Mouse (Mus musculus) heart, postnatal 0 days (tissue): ENCODE measurements at regions not wholly inside any gene's neighbourhood (a gene's known extent, or its start where the extent isn't known, plus 50 kb on each side); places are given as distances from the start of the nearest gene placed in this dataset.
A peak's percentile ranks its signal among the peaks of the same experiment; 100 is the strongest.

Experiments
- ATAC-seq: fragments of 200-750 bp; cut with Nextera tagmentation; 2 replicates; pipeline ENCODE4 v1.8.0; 2017; ENCODE audit warnings: low read depth, moderate number of reproducible peaks, moderate library complexity; ENCODE audit not compliant: insufficient read depth
- DNase-seq: peaks from one replicate; pipeline ENCODE4 v3.0.0-alpha.2; 2016; ENCODE audit warnings: low spot score
- H3K27ac ChIP-seq: fragments of 300-500 bp; sonication (generic); 2 replicates; pipeline ENCODE4 v1.5.1; 2014; ENCODE audit warnings: low read depth, mild to moderate bottlenecking
- H3K27me3 ChIP-seq: fragments of 300-500 bp; sonication (generic); 2 replicates; pipeline ENCODE4 v1.6.1; 2014; ENCODE audit warnings: low read length, mixed read lengths; ENCODE audit not compliant: control insufficient read depth, insufficient read depth
- H3K36me3 ChIP-seq: fragments of 300-500 bp; sonication (generic); replicated peaks from 2 replicates; pipeline ENCODE4 v1.6.1; 2014; ENCODE audit warnings: low read length, mixed read lengths; ENCODE audit not compliant: control insufficient read depth, insufficient read depth
- H3K4me1 ChIP-seq: fragments of 300-500 bp; sonication (generic); 2 replicates; pipeline ENCODE4 v1.6.1; 2014; ENCODE audit warnings: antibody characterized with exemption; ENCODE audit not compliant: control insufficient read depth, insufficient read depth
- H3K4me2 ChIP-seq: fragments of 300-500 bp; sonication (generic); 2 replicates; pipeline ENCODE4 v1.6.1; 2014; ENCODE audit warnings: low read depth, mild to moderate bottlenecking, low read length, moderate library complexity
- H3K4me3 ChIP-seq: fragments of 300-500 bp; sonication (generic); 2 replicates; pipeline ENCODE4 v1.5.1; 2014; ENCODE audit warnings: low read depth, low read length
- H3K9ac ChIP-seq: fragments of 300-500 bp; sonication (generic); replicated peaks from 2 replicates; pipeline ENCODE4 v1.6.1; 2014; ENCODE audit warnings: low read depth, low read length, mixed read lengths
- H3K9me3 ChIP-seq: fragments of 300-500 bp; sonication (generic); replicated peaks from 2 replicates; pipeline ENCODE4 v1.6.1; 2016; ENCODE audit warnings: low read length; ENCODE audit not compliant: control insufficient read depth
- CTCF ChIP-seq: IDR thresholded peaks from 2 replicates; pipeline ENCODE4 v1.5.1; 2016; ENCODE audit warnings: antibody characterized with exemption, control low read depth, low read depth
- EP300 ChIP-seq: IDR thresholded peaks from 2 replicates; pipeline ENCODE4 v1.6.1; 2016; ENCODE audit warnings: antibody characterized with exemption, low read depth
- WGBS: fragments of 180-500 bp; shearing (Covaris S2); extraction: QIAGEN DNeasy Blood & Tissue Kit; methylation state at CpG from one replicate; pipeline ENCODE4 v1.1.7; 2014; 5-methylcytosine and 5-hydroxymethylcytosine counted together

- TF ChIP-seq CTCF: no peak
- no peak for TF ChIP-seq EP300
- no peak overlapping the region for H3K4me3 ChIP-seq
- DNase-seq: no peak
- ATAC-seq: no peak
- peaks cover 4% of the 10 kb centered on the region; the same call in 1 of the 2 replicates for H3K27me3 ChIP-seq
- no peaks in the 10 kb centered on the region for H3K9me3 ChIP-seq
- no peaks in the 10 kb centered on the region for H3K36me3 ChIP-seq
- H3K4me1 ChIP-seq: no peaks in the 10 kb centered on the region
- H3K9ac ChIP-seq: no peak overlapping the region
- peak overlapping the region; percentile 1; the same call in 1 of the 2 replicates for H3K4me2 ChIP-seq
- WGBS: 61% methylated on average over 14 of the region's 14 CpGs
- no peak overlapping the region; the same call in 1 of the 2 replicates for H3K27ac ChIP-seq
Observed at GRCm38 (mm10) chr16:93153545-93154329, 327.8 kb upstream of the Runx1 start.

DNA sequence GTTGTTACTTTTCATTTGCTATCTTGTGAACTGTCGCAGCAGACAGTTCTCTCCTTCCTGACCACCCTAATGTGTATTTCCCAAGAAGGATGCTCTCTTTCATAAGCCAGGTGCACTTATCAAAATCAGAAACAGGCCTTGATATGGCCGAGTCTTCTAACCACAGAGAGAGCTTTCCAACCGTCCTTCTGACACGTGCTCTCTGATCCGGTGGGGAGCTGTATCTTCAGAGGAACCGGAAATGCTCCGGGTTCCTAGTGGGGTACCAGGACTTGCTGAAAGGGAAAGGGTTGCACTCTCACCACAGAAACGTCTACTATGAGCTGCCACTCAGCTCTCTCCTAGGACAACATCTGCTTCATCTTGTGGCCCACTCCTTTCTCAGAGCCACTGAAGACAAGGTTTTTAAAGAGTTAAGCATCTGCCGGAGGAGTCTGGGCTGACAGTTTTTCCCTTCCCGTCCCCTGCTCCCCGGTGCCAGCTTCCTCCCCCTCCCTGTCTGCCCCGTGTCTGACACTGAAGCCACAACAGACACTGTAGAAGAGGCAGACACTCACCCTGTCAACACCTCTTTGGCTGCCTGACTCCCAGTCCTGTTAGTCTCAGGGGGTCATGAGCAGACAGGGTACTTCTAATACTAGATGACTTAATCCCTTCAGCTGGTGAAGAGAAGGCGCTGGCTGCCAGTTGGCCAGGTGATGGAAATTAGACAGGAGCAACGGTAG, 327.0 kb upstream of the Runx1 start:
- TF ChIP-seq EP300 (no peak), CTCF (no peak)
- 9% methylated on average over 14 of the region's 14 CpGs for WGBS
- H3K27me3 ChIP-seq: peaks cover 4% of the 10 kb centered on the region; the same call in 1 of the 2 replicates
- H3K9me3 ChIP-seq: no peaks in the 10 kb centered on the region
- no peak overlapping the region for H3K9ac ChIP-seq
- peak; percentile 51; the same call in 1 of the 2 replicates for ATAC-seq
- peak overlapping the region; percentile 1; the same call in 1 of the 2 replicates for H3K4me2 ChIP-seq
- H3K4me1 ChIP-seq: no peaks in the 10 kb centered on the region
- H3K4me3 ChIP-seq: no peak overlapping the region
- DNase-seq: peak; percentile 25
- H3K27ac ChIP-seq: no peak overlapping the region; the same call in 1 of the 2 replicates
- no peaks in the 10 kb centered on the region for H3K36me3 ChIP-seq

- Histone ChIP-seq H3K4me1 (no peaks in the 10 kb centered on the region), H3K27me3 (peaks cover 7% of the 10 kb centered on the region; the same call in 1 of the 2 replicates), H3K36me3 (no peaks in the 10 kb centered on the region), H3K27ac (no peak overlapping the region), H3K9me3 (no peaks in the 10 kb centered on the region), H3K4me2 (no peak overlapping the region), H3K4me3 (no peak overlapping the region), H3K9ac (no peak overlapping the region)
- no peak for ATAC-seq
- 95% methylated on average over 1 of the region's 1 CpGs for WGBS
- DNase-seq: no peak
- no peak for TF ChIP-seq CTCF
- no peak for TF ChIP-seq EP300
Observed at GRCm38 (mm10) chr16:93152057-93152456, 326.1 kb upstream of the Runx1 start.

- H3K4me2 ChIP-seq: no peak overlapping the region
Observed at GRCm38 (mm10) chr16:93151652-93152051, 325.7 kb upstream of the Runx1 start.

DNA sequence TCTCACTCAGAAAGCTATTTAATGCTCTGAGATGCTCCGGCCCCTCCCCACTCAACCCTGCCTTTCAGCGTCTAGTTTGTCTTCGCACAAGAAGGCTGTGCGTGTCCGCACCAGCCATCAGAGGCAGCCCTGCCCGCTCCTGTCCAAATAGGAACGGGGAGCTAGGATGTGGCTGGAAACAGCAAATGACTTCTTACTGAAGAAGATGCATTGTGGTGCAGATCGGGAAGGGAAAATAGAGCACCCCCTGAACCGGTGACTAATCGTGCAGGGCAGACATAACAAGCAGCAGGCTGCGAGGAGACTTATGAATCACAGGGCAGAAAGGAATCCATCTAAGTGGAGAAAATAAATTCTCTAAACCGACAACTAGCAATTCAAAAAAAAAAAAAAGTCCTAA, 324.5 kb upstream of the Runx1 start:
- Histone ChIP-seq H3K4me1 (no peaks in the 10 kb centered on the region), H3K27ac (no peak overlapping the region), H3K36me3 (no peaks in the 10 kb centered on the region), H3K9me3 (no peaks in the 10 kb centered on the region), H3K4me2 (no peak overlapping the region), H3K9ac (no peak overlapping the region), H3K27me3 (peaks cover 7% of the 10 kb centered on the region; the same call in 1 of the 2 replicates), H3K4me3 (no peak overlapping the region)
- TF ChIP-seq EP300 (no peak), CTCF (no peak)
- WGBS: 59% methylated on average over 12 of the region's 12 CpGs
- ATAC-seq (no peak), DNase-seq (no peak)

More at GRCm38 (mm10) chr16:93151652-93152051, 325.7 kb upstream of the Runx1 start:
- no peaks in the 10 kb centered on the region for H3K4me1 ChIP-seq
- TF ChIP-seq EP300: no peak
- TF ChIP-seq CTCF: no peak
- no peaks in the 10 kb centered on the region for H3K36me3 ChIP-seq
- H3K27me3 ChIP-seq: peaks cover 7% of the 10 kb centered on the region; the same call in 1 of the 2 replicates
- no peak overlapping the region for H3K9ac ChIP-seq
- 89% methylated on average over 2 of the region's 2 CpGs for WGBS
- no peak overlapping the region for H3K4me3 ChIP-seq
- ATAC-seq (no peak), DNase-seq (no peak)
- H3K9me3 ChIP-seq: no peaks in the 10 kb centered on the region
- no peak overlapping the region for H3K27ac ChIP-seq
